Mouse (Mus musculus) neural tube, embryonic 13.5 days (tissue): ENCODE data around the gene Hkdc1. TPM values are rescaled to one million over a fixed set of nuclear protein-coding genes. Genes with fewer than 3 reads are reported as not detected.
A peak's percentile ranks its signal among the peaks of the same experiment; 100 is the strongest.

ENCODE experiments used
- ATAC-seq: fragments of 200-750 bp; cut with Nextera tagmentation; 2 replicates; pipeline ENCODE4 v1.8.0; 2017; ENCODE audit warnings: low read depth, mild to moderate bottlenecking, moderate TSS enrichment, moderate library complexity
- H3K27ac ChIP-seq: fragments of 300-500 bp; sonication (generic); replicated peaks from 2 replicates; pipeline ENCODE4 v1.5.1; 2015; ENCODE audit warnings: moderate library complexity, mild to moderate bottlenecking, inconsistent platforms
- H3K27me3 ChIP-seq: fragments of 300-500 bp; sonication (generic); 2 replicates; pipeline ENCODE4 v1.6.1; 2015; ENCODE audit warnings: mild to moderate bottlenecking, inconsistent platforms
- H3K36me3 ChIP-seq: fragments of 300-500 bp; sonication (generic); 2 replicates; pipeline ENCODE4 v1.6.1; 2015; ENCODE audit warnings: mild to moderate bottlenecking, inconsistent platforms
- H3K4me1 ChIP-seq: fragments of 300-500 bp; sonication (generic); replicated peaks from 2 replicates; pipeline ENCODE4 v1.6.1; 2015; ENCODE audit warnings: inconsistent platforms
- H3K4me2 ChIP-seq: fragments of 300-500 bp; sonication (generic); 2 replicates; pipeline ENCODE4 v1.6.1; 2015; ENCODE audit warnings: inconsistent platforms, mild to moderate bottlenecking, moderate library complexity
- H3K4me3 ChIP-seq: fragments of 300-500 bp; sonication (generic); 2 replicates; pipeline ENCODE4 v1.5.1; 2015; ENCODE audit warnings: mild to moderate bottlenecking, inconsistent platforms
- H3K9ac ChIP-seq: fragments of 300-500 bp; sonication (generic); 2 replicates; pipeline ENCODE4 v1.6.1; 2015; ENCODE audit warnings: moderate library complexity, mild to moderate bottlenecking, inconsistent platforms
- H3K9me3 ChIP-seq: fragments of 300-500 bp; sonication (generic); 2 replicates; pipeline ENCODE4 v1.6.1; 2016; ENCODE audit warnings: inconsistent platforms
- WGBS: fragments of 180-500 bp; shearing (Covaris S2); methylation state at CpG from one replicate; pipeline ENCODE4 v1.1.7; 2015; 5-methylcytosine and 5-hydroxymethylcytosine counted together
- polyA plus RNA-seq: library from polyadenylated mRNA; unstranded; fragments of >200 nt; fragmentation: Nextera tagmentation; extraction: Ambion mirVana; gene quantifications from 2 replicates; pipeline ENCODE4 v1.2.1, GENCODE M21; 2015

Hkdc1 gene
- polyA plus RNA-seq, 1 experiment from 2014 or later: 0.43 TPM

GRCm38 (mm10) chr10:62356105-62356730, 66.1 kb downstream of the Hkdc1 start:
- Histone ChIP-seq H3K9me3 (0 out of 2 replicates have a peak, but pooled peaks cover 2% of the 10 kb centered on the region), H3K4me1 (no peaks in the 10 kb centered on the region), H3K4me3 (no peak overlapping the region), H3K36me3 (no peaks in the 10 kb centered on the region), H3K9ac (no peak overlapping the region), H3K4me2 (no peak overlapping the region), H3K27ac (no peak overlapping the region), H3K27me3 (no peaks in the 10 kb centered on the region)
- no peak for ATAC-seq
- WGBS: 77% methylated on average over 17 of the region's 17 CpGs

DNA sequence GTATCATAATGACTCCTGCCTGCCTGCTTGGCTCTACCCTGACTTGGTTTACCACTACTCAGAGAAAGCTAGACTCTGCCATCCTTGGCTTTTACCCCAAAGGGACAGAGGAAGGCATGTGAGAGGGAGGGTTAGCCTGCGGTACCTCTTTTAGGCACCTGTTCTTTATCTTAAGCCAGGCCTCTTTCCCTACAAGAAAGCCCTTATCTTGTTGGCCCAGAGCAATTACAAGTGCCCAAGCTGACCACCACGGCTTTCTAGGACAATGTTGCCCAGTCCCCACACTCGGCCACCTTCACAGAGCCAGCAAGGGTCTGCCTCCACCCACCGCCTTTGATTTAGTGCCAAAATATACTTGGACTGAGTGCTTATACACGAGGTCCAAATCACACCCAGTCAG, 77.1 kb downstream of the Hkdc1 start:
- Histone ChIP-seq H3K9me3 (no peaks in the 10 kb centered on the region), H3K4me3 (no peak overlapping the region), H3K27me3 (no peaks in the 10 kb centered on the region), H3K4me1 (peaks cover 9% of the 10 kb centered on the region), H3K4me2 (no peak overlapping the region), H3K9ac (no peak overlapping the region), H3K27ac (no peak overlapping the region), H3K36me3 (no peaks in the 10 kb centered on the region)
- ATAC-seq: no peak
- 79% methylated on average over 5 of the region's 5 CpGs for WGBS

DNA sequence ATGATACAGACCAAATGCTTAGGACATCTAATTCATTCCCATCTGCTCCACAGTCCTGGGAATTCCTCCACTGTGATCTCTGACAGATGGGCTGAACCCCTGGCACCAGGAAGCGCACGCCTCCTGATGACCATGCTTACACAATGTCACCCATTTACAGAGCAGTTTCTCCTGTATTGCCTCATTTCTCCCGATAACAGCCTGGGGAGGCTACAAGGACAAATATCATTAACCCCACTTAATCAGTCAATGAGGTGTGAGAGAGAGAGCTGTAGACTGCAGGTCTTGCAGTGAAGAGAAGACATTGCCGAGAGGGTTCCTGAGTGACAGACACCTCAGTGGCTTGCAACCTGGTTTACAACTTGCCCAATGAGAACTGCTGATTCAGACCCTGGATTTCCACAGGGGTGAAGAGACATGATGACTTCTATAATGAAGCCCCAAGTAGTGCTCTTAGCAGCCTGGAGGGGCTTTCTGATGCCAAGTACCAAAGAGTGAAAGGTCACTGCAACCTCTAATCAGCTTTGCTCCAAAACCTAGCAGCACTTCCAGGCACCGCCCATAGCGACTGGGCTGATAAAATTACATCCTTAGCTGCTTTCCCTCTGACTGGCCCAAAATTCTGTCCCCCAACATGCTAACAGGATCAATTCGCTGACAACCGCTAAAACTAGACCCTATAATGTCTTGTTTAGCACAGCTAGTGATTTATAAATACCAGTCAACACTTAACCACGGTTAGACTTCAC, 78.1 kb downstream of the Hkdc1 start:
- H3K4me3 ChIP-seq: no peak overlapping the region
- H3K27ac ChIP-seq: no peak overlapping the region
- H3K9me3 ChIP-seq: no peaks in the 10 kb centered on the region
- WGBS: 83% methylated on average over 9 of the region's 9 CpGs
- peaks cover 12% of the 10 kb centered on the region for H3K4me1 ChIP-seq
- ATAC-seq: no peak
- H3K4me2 ChIP-seq: no peak overlapping the region
- no peaks in the 10 kb centered on the region for H3K36me3 ChIP-seq
- H3K9ac ChIP-seq: no peak overlapping the region
- H3K27me3 ChIP-seq: no peaks in the 10 kb centered on the region

DNA sequence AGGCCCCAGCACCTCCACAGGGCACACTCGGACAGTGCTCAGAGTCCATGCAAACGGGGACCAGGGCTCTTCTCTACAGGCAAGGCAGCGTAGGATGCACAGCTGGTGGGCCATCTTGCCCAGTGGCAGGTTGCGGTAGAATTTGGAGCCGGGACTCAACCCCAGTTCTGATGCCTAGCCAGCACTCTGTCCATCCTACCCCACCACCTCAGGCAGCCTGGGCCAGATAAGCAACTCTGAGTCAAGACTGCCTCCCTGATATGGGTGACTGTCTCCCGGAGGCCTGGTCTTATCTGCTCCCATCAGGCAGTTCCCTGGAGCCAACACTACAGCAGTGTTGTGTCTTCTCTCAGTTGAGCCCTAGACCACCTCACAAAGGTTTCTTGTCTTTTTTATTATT, 79.8 kb downstream of the Hkdc1 start:
- no peak overlapping the region for H3K4me2 ChIP-seq
- no peak overlapping the region for H3K4me3 ChIP-seq
- peaks cover 26% of the 10 kb centered on the region for H3K4me1 ChIP-seq
- no peak overlapping the region for H3K9ac ChIP-seq
- no peak overlapping the region for H3K27ac ChIP-seq
- H3K27me3 ChIP-seq: no peaks in the 10 kb centered on the region
- 93% methylated on average over 6 of the region's 6 CpGs for WGBS
- ATAC-seq: no peak
- no peaks in the 10 kb centered on the region for H3K9me3 ChIP-seq
- no peaks in the 10 kb centered on the region for H3K36me3 ChIP-seq

GRCm38 (mm10) chr10:62341956-62342355, 80.3 kb downstream of the Hkdc1 start:
- Histone ChIP-seq H3K4me2 (no peak overlapping the region), H3K4me3 (no peak overlapping the region), H3K36me3 (no peaks in the 10 kb centered on the region), H3K27ac (no peak overlapping the region), H3K27me3 (no peaks in the 10 kb centered on the region), H3K4me1 (peaks cover 31% of the 10 kb centered on the region), H3K9me3 (no peaks in the 10 kb centered on the region), H3K9ac (no peak overlapping the region)
- WGBS: 88% methylated on average over 4 of the region's 4 CpGs
- ATAC-seq: no peak

GRCm38 (mm10) chr10:62340991-62341390, 81.3 kb downstream of the Hkdc1 start:
- peak overlapping the region; percentile 71 for H3K4me3 ChIP-seq
- 30% methylated on average over 3 of the region's 3 CpGs for WGBS

GRCm38 (mm10) chr10:62340095-62340731, 82.1 kb downstream of the Hkdc1 start:
- under 1% methylated on average over 38 of the region's 38 CpGs for WGBS
- H3K4me3 ChIP-seq: peak overlapping the region; percentile 71

More at GRCm38 (mm10) chr10:62340991-62341390, 81.3 kb downstream of the Hkdc1 start:
- ATAC-seq: no peak
- H3K9ac ChIP-seq: peak overlapping the region; percentile 80
- H3K9me3 ChIP-seq: no peaks in the 10 kb centered on the region
- H3K36me3 ChIP-seq: no peaks in the 10 kb centered on the region
- no peaks in the 10 kb centered on the region for H3K27me3 ChIP-seq
- H3K27ac ChIP-seq: peak overlapping the region; percentile 89; the same call in 1 of the 2 replicates
- peaks cover 41% of the 10 kb centered on the region for H3K4me1 ChIP-seq
- peak overlapping the region; percentile 75 for H3K4me2 ChIP-seq

DNA sequence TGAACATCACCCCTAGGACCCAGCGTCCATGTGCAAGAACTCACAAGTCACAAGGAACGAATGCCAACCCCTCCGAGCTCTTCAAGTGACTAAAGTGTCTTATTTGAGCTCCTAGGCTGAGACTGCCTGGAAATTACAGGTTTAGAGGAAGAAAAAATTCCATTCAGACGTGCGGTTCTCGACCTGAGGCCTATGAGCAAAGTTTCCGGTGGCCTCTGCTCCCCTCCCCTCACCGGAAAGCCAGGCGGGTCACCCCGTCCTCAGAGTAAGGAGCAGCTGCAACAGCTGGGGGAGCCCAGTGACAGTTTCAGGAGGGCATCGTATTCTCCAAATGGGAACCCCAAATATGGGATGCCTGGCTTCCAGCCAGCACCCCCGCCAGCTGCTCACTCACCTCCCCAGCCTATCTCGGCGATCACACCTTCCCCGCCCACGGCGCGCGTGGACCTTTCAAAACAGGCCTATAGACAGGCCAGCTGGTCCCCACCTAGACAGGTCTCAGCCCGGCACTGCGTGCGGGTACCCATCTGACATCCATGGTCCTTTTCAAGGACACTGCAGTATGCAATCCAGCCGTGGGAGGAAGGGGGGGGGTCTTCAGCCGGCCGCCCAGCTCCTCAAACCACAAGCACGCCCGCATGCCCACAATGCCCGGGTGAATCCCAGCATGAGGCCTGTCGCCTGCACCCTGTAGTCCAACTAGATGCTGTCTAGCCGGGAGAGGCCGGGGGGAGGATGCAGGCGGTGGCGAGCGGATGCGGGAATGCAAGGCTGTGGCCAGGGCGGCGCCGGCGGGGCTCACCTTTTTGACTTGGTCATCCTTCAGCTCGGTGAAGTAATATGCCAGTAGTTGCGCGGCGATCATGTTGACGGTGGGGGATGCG, 82.8 kb downstream of the Hkdc1 start:
- no peaks in the 10 kb centered on the region for H3K27me3 ChIP-seq
- peak overlapping the region; percentile 75 for H3K4me2 ChIP-seq
- H3K4me3 ChIP-seq: peak overlapping the region; percentile 71
- no peaks in the 10 kb centered on the region for H3K9me3 ChIP-seq
- H3K27ac ChIP-seq: peak overlapping the region; percentile 89
- H3K4me1 ChIP-seq: peaks cover 55% of the 10 kb centered on the region
- no peaks in the 10 kb centered on the region for H3K36me3 ChIP-seq
- H3K9ac ChIP-seq: peak overlapping the region; percentile 80
- ATAC-seq: peak; percentile 66
- 4% methylated on average over 45 of the region's 45 CpGs for WGBS

More at GRCm38 (mm10) chr10:62340095-62340731, 82.1 kb downstream of the Hkdc1 start:
- Histone ChIP-seq H3K4me1 (peaks cover 48% of the 10 kb centered on the region), H3K36me3 (no peaks in the 10 kb centered on the region), H3K9me3 (no peaks in the 10 kb centered on the region), H3K27ac (peak overlapping the region; percentile 89), H3K27me3 (no peaks in the 10 kb centered on the region), H3K9ac (peak overlapping the region; percentile 80), H3K4me2 (peak overlapping the region; percentile 75)
- peak; percentile 98 for ATAC-seq

- Histone ChIP-seq H3K36me3 (no peaks in the 10 kb centered on the region), H3K27me3 (no peaks in the 10 kb centered on the region), H3K4me1 (peaks cover 57% of the 10 kb centered on the region), H3K27ac (no peak overlapping the region), H3K4me2 (peak overlapping the region; percentile 75), H3K9ac (peak overlapping the region; percentile 80), H3K9me3 (no peaks in the 10 kb centered on the region), H3K4me3 (peak overlapping the region; percentile 71)
- ATAC-seq: no peak
- 37% methylated on average over 5 of the region's 5 CpGs for whole genome bisulfite sequencing
These were observed 83.7 kb downstream of the Hkdc1 start for GRCm38 (mm10) chr10:62338626-62339025.

DNA sequence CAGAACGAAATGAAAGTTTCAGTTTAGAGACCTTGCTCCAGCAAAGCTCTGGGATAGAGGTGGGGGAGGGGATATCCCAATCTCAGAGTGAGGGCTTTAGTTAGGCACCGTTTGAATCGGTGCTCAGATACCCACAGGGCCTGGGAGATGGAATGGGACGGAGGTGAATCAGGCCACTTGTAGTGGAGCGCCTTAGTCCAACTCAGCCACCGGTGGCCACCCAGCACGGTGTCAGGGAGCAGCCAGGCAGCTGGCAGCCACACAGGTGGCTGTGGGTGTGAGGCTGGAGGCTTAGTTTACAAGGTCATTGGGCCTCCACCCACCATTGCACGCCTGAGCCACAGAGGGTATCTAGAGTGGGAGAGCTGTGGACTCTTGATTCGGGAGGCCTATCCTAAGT, 84.1 kb downstream of the Hkdc1 start:
- Histone ChIP-seq H3K27ac (no peak overlapping the region), H3K4me1 (peaks cover 57% of the 10 kb centered on the region), H3K4me2 (peak overlapping the region; percentile 75), H3K36me3 (no peaks in the 10 kb centered on the region), H3K9me3 (no peaks in the 10 kb centered on the region), H3K4me3 (peak overlapping the region; percentile 71), H3K27me3 (no peaks in the 10 kb centered on the region), H3K9ac (0 out of 2 replicates have a peak overlapping the region, but pooled peaks have one; percentile 80)
- ATAC-seq: no peak
- WGBS: 57% methylated on average over 9 of the region's 9 CpGs
